Mouse (Mus musculus): ENCODE measurements around the gene Tnni2. TPM values are rescaled to one million over a fixed set of nuclear protein-coding genes. Genes with fewer than 3 reads are reported as not detected.
"Not testable (repeated sequence)": the region's sequence is repeated elsewhere in the genome, so short reads cannot be mapped to it uniquely, and the experiment has no call there.

The Tnni2 gene
- total RNA-seq (2015; ENCODE audit: low replicate concordance) (not detected in 2 replicates), total RNA-seq (2017; ENCODE audit: low replicate concordance) (not detected in 2 replicates)

- ATAC-seq (replicated peaks; ENCODE audit: low FRiP score, poor library complexity, severe bottlenecking): no peak
Measured at GRCm38 (mm10) chr7:142441585-142441984, at the start of gene Tnni2. Gene Tnni2 (plus strand): TSS chr7:142441808.

GRCm38 (mm10) chr7:142393191-142393590 is 48.4 kb upstream of the Tnni2 start:
- ATAC-seq (replicated peaks; ENCODE audit: low FRiP score, poor library complexity, severe bottlenecking): peak; percentile 86

- no peak for ATAC-seq (replicated peaks; ENCODE audit: low FRiP score, poor library complexity, severe bottlenecking)
Measured at GRCm38 (mm10) chr7:142394261-142395190, 47.1 kb upstream of the Tnni2 start.

- ATAC-seq (replicated peaks; ENCODE audit: low FRiP score, poor library complexity, severe bottlenecking): no peak
Measured at GRCm38 (mm10) chr7:142395472-142395871, 46.1 kb upstream of the Tnni2 start.

GRCm38 (mm10) chr7:142396611-142397010 is 45.0 kb upstream of the Tnni2 start:
- ATAC-seq (replicated peaks; ENCODE audit: low FRiP score, poor library complexity, severe bottlenecking): no peak

- ATAC-seq (replicated peaks; ENCODE audit: low FRiP score, poor library complexity, severe bottlenecking): no peak
Measured at GRCm38 (mm10) chr7:142398052-142398451, 43.6 kb upstream of the Tnni2 start.

- no peak for ATAC-seq (replicated peaks; ENCODE audit: low FRiP score, poor library complexity, severe bottlenecking)
Measured at GRCm38 (mm10) chr7:142399250-142399649, 42.4 kb upstream of the Tnni2 start.

- no peak for ATAC-seq (replicated peaks; ENCODE audit: low FRiP score, poor library complexity, severe bottlenecking)
Measured at GRCm38 (mm10) chr7:142400112-142400749, 41.4 kb upstream of the Tnni2 start.

- ATAC-seq (replicated peaks; ENCODE audit: low FRiP score, poor library complexity, severe bottlenecking): no peak
Measured at GRCm38 (mm10) chr7:142400750-142401142, 40.9 kb upstream of the Tnni2 start.

- no peak for ATAC-seq (replicated peaks; ENCODE audit: low FRiP score, poor library complexity, severe bottlenecking)
Measured at GRCm38 (mm10) chr7:142403591-142403990, 38.0 kb upstream of the Tnni2 start.

GRCm38 (mm10) chr7:142405134-142405533 is 36.5 kb upstream of the Tnni2 start:
- not testable (repeated sequence) for ATAC-seq (replicated peaks; ENCODE audit: low FRiP score, poor library complexity, severe bottlenecking)

- ATAC-seq (replicated peaks; ENCODE audit: low FRiP score, poor library complexity, severe bottlenecking): no peak
Measured at GRCm38 (mm10) chr7:142407935-142408334, 33.7 kb upstream of the Tnni2 start.

GRCm38 (mm10) chr7:142408686-142409085 is 32.9 kb upstream of the Tnni2 start:
- no peak for ATAC-seq (replicated peaks; ENCODE audit: low FRiP score, poor library complexity, severe bottlenecking)

- no peak for ATAC-seq (replicated peaks; ENCODE audit: low FRiP score, poor library complexity, severe bottlenecking)
Measured at GRCm38 (mm10) chr7:142409603-142410002, 32.0 kb upstream of the Tnni2 start.

- ATAC-seq (replicated peaks; ENCODE audit: low FRiP score, poor library complexity, severe bottlenecking): 0 out of 2 replicates have a peak, but pooled peaks have one; percentile 36
Measured at GRCm38 (mm10) chr7:142413285-142413684, 28.3 kb upstream of the Tnni2 start.

- ATAC-seq (replicated peaks; ENCODE audit: low FRiP score, poor library complexity, severe bottlenecking): no peak
Measured at GRCm38 (mm10) chr7:142415314-142415713, 26.3 kb upstream of the Tnni2 start.

- ATAC-seq (replicated peaks; ENCODE audit: low FRiP score, poor library complexity, severe bottlenecking): no peak
Measured at GRCm38 (mm10) chr7:142416225-142416624, 25.4 kb upstream of the Tnni2 start.

- no peak for ATAC-seq (replicated peaks; ENCODE audit: low FRiP score, poor library complexity, severe bottlenecking)
Measured at GRCm38 (mm10) chr7:142418027-142418426, 23.6 kb upstream of the Tnni2 start.

- no peak for ATAC-seq (replicated peaks; ENCODE audit: low FRiP score, poor library complexity, severe bottlenecking)
Measured at GRCm38 (mm10) chr7:142418679-142419078, 22.9 kb upstream of the Tnni2 start.

GRCm38 (mm10) chr7:142419887-142420286 is 21.7 kb upstream of the Tnni2 start:
- peak; percentile 84 for ATAC-seq (replicated peaks; ENCODE audit: low FRiP score, poor library complexity, severe bottlenecking)

- ATAC-seq (replicated peaks; ENCODE audit: low FRiP score, poor library complexity, severe bottlenecking): peak; percentile 50; the same call in 1 of the 2 replicates
Measured at GRCm38 (mm10) chr7:142421826-142422225, 19.8 kb upstream of the Tnni2 start.

All from erythroid progenitor cell, adult 5-6 weeks (primary cell).